Mouse (Mus musculus) stomach, postnatal 0 days (tissue): ENCODE measurements at regions not wholly inside any gene's neighbourhood (a gene's known extent, or its start where the extent isn't known, plus 50 kb on each side); places are given as distances from the start of the nearest gene placed in this dataset.

ENCODE experiments used
- CTCF ChIP-seq: IDR thresholded peaks from 2 replicates; pipeline ENCODE4 v1.5.1; 2016; ENCODE audit warnings: antibody characterized with exemption, low read depth, mild to moderate bottlenecking, moderate library complexity
- EP300 ChIP-seq: optimal IDR thresholded peaks from 2 replicates; pipeline ENCODE3; 2016; ENCODE audit warnings: antibody characterized with exemption

DNA sequence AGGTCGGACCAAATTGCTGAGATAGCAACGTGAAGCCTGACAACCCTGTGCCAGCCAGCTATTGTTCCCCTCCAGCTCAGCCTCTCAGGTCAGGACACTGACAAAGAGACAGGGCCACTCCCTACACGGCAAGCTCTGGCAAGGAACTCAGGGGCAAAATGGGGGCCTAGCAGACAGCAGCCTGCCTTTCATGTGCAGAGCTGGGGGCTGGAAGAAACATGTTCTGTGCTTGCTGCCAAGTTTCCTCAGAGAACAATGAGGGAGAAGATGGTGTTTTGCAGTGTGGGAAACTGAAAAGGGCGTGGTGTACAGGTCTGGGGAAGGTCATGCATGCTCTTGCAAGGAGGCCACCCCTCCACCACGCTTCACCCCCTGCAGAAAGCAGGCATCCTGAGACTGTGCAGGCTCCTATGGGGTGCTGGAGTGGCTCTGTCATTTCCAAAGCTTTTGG lies 77.8 kb downstream of the Calml3 start:
- TF ChIP-seq CTCF = no peak
- TF ChIP-seq EP300 = peak; percentile 18
